Mouse (Mus musculus): ENCODE results near the gene Ccnl2. TPM values are rescaled to one million over a fixed set of nuclear protein-coding genes. Genes with fewer than 3 reads are reported as not detected.

Ccnl2 gene
- total RNA-seq, 2 experiments from 2014 or later = 19.7 to 23.7 TPM

DNA sequence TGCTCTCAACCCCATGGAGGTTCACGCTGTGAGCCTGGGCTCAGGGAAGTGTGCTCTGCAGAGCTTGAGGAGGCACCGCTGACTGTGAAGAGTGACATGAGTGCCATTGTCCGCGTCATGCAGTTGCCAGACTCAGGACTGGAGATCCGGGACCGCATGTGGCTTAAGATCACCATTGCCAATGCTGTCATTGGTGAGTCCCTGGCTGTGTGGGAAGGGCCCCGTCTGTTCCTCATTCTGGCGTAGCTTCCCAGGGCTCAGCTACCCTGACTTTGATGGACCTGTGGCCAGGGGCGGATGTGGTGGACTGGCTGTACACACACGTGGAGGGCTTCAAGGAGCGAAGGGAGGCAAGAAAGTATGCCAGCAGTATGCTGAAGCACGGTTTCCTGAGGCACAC, 43.8 kb downstream of the Ccnl2 start:
- intact Hi-C loops (cut with DNase I) = no loop called here
- DNase-seq = peak in 1 of 2 experiments; percentile 9

DNA sequence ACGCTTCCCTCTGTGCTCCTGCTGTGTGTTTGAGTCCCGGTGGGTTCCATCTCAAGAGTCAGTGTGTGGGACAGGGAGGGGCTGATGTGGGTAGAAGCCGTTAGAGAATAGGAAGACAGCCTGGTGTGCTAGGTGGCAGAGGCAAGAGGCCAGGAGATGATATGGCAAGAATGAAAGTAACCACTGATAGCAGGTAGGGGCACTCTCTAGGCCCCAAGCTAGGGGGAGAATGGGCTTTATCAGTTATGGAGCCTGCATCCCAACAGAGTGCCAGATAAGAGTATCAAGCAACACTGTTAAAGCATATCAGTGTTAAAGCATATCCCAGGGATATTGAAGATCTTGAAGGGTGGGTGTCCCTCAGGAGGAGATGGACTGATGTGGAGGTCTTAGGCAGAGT, 44.6 kb downstream of the Ccnl2 start:
- intact Hi-C loops (cut with DNase I) = no loop called here
- DNase-seq = no peak

DNA sequence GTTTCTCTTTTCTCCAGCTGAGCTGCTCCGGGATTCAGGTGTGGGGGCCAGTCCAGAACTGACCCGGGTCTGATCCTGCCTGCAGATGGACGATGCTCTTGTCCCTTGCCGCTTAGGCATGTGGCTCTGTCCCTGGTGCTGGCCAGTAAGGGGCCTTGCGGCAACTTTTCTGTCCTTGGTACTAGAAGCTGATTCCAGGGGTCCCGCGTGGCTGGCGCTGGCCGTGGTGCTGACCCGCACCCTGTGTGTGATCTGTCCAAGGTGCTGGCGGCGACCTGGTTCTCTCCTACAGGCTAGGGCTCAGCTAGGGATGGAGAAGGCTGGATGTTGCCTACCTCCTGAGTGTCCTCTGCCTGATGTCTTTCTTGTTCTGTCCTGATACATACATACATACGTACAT, 47.0 kb downstream of the Ccnl2 start:
- intact Hi-C loops (cut with DNase I) = no loop called here
- DNase-seq = peak in 1 of 2 experiments; percentile 19

DNA sequence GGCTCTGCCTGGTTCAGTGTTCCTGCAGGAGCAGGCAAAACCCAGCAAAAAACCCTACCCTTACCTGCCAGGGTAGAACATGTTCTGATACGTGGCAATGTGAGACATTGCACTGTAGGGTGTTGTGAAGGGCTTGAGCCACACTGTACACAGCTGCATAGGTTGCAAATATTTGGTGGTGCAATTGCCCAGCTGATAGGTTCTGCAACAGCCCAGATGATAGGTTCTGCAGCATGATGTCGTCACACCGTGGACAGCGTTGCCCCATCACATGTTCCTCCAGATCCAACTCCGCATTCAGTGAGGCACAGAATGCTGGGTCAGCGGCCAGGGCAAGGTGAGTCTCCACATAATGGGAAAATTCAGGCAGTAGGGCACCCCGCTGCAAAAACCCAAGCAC, 49.5 kb downstream of the Ccnl2 start:
- DNase-seq = no peak
- intact Hi-C loops (cut with DNase I) = no loop called here

DNA sequence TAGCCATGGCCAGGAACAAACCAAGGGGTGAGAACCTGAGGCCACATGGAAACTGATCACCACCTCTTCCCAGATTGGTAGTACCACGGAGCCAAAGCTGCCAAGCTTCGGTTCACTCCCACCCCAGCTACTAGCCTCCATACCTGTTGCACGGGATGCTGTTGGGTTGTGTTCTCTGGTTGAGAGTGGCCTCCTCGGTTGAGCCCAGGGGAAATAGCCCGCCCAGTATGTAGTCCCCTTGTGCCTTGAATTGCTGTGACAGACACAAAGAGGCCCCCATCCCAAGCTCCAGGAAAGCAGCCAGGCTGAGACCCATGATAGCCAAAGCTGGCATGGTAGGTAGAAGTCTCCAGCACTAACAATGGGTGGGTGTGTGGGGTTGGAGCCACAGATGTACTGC, 50.7 kb downstream of the Ccnl2 start, which contains the start of gene Tas1r3:
Gene Tas1r3 (minus strand): TSS at position 362 of the 400 bp plus-strand sequence.
- DNase-seq = no peak
- intact Hi-C loops (cut with DNase I) = no loop called here

- intact Hi-C loops (cut with DNase I) = no loop called here
- DNase-seq = no peak
Measured at GRCm38 (mm10) chr4:155868614-155869298, 56.5 kb downstream of the Ccnl2 start.

- intact Hi-C loops (cut with DNase I) = no loop called here
- peak; percentile 93 to 97 for DNase-seq
Measured at GRCm38 (mm10) chr4:155869317-155870033, 57.2 kb downstream of the Ccnl2 start, which contains the start of the genes Cptp and Ints11. Gene Cptp, minus strand, starts transcription at chr4:155869440. Gene Ints11, plus strand, starts transcription at chr4:155869546.

DNA sequence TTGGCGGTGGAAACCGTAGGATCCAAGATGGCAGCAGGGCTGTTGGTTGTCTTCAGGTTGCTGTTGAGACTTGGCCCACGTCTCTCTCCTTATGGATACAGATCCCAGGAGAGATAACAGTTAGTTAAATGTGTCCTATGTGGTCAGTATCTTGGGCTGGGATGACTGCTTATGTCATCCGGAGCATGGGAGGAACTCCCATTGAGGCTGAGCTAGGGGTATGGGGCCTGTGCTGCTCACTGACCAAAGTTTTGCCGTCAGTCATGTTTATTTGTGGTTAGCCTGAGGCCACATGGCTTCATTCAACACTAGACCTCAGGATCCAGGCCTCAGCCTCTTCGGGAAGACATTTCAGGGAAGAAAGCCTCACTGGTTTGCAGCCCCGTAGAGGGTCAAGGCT, 59.1 kb downstream of the Ccnl2 start:
- intact Hi-C loops (cut with DNase I) = no loop called here
- DNase-seq = no peak

Small RNAs within 50 kb of the gene (microRNA-seq; reads per million reads assigned to microRNA genes)
- 0 reads per million in 2 experiments for gene Gm27743

Other genes starting within 250 kb of the Ccnl2 start
- gene Slc35e2, start 211.1 kb upstream of the Ccnl2 start, total RNA-seq (2021) = 1 to 10 TPM; 2.9 to 3.8 TPM
- 10 to 100 TPM; 20.6 to 28.1 TPM for gene Cdk11b, start 187.6 kb upstream of the Ccnl2 start, total RNA-seq (2021)
- not detected for gene Gm10563, start 167.1 kb upstream of the Ccnl2 start, total RNA-seq (2021)
- gene Mmp23, start 159.1 kb upstream of the Ccnl2 start, total RNA-seq (2021) = 1 to 10 TPM; 2.2 to 3.5 TPM
- 10 to 100 TPM; 13.8 to 15.2 TPM for gene Mib2, start 143.3 kb upstream of the Ccnl2 start, total RNA-seq (2021)
- gene Fndc10, start 118.1 kb upstream of the Ccnl2 start, total RNA-seq (2021) = 1 to 10 TPM; 1.2 to 1.3 TPM
- gene Ssu72, start 107.7 kb upstream of the Ccnl2 start, total RNA-seq (2021) = 10 to 100 TPM; 32.3 to 34.8 TPM
- under 1 TPM; 0.28 to 0.39 TPM for gene Tmem240, start 77.7 kb upstream of the Ccnl2 start, total RNA-seq (2021)
- 10 to 100 TPM; 23.7 to 26.6 TPM for gene Atad3a, start 51.4 kb upstream of the Ccnl2 start, total RNA-seq (2021)
- 1 to 10 TPM; 4.6 to 4.7 TPM for gene Vwa1, start 37.8 kb upstream of the Ccnl2 start, total RNA-seq (2021)
- gene Tmem88b, start 26.6 kb upstream of the Ccnl2 start, total RNA-seq (2021) = under 1 TPM; 0.67 to 0.87 TPM
- not detected for gene Ankrd65, start 22.1 kb upstream of the Ccnl2 start, total RNA-seq (2021)
- 10 to 100 TPM; 38.3 to 49.1 TPM for gene Mrpl20, start 9.6 kb upstream of the Ccnl2 start, total RNA-seq (2021)
- gene Aurkaip1, start 18.8 kb downstream of the Ccnl2 start, total RNA-seq (2021) = 10 to 100 TPM; 67.3 to 73.1 TPM
- 10 to 100 TPM; 29.9 to 32.7 TPM for gene Mxra8, start 27.2 kb downstream of the Ccnl2 start, total RNA-seq (2021)
- 100 to 1,000 TPM; 104 to 110 TPM for gene Dvl1, start 34.9 kb downstream of the Ccnl2 start, total RNA-seq (2021)
- gene Tas1r3, start 50.9 kb downstream of the Ccnl2 start, total RNA-seq (2021) = under 1 TPM in 1 of 2 experiments, not detected in 1; 0.07 TPM
- 10 to 100 TPM; 14.5 to 16.0 TPM for gene Cptp, start 57.0 kb downstream of the Ccnl2 start, total RNA-seq (2021)
- 10 to 100 TPM; 11.9 to 15.4 TPM for gene Ints11, start 57.1 kb downstream of the Ccnl2 start, total RNA-seq (2021)
- 10 to 100 TPM; 11.4 to 12.8 TPM for gene Pusl1, start 79.3 kb downstream of the Ccnl2 start, total RNA-seq (2021)
- gene Acap3, start 79.3 kb downstream of the Ccnl2 start, total RNA-seq (2021) = 1 to 10 TPM; 7.4 to 7.8 TPM
- 10 to 100 TPM; 53.3 to 61.5 TPM for gene Ube2j2, start 131.3 kb downstream of the Ccnl2 start, total RNA-seq (2021)
- gene C1qtnf12, start 149.8 kb downstream of the Ccnl2 start, total RNA-seq (2021) = 10 to 100 TPM; 13.1 to 21.3 TPM
- gene B3galt6, start 180.2 kb downstream of the Ccnl2 start, total RNA-seq (2021) = 1 to 10 TPM; 1.1 to 1.5 TPM
- gene Sdf4, start 180.4 kb downstream of the Ccnl2 start, total RNA-seq (2021) = 10 to 100 TPM; 63.1 to 68.4 TPM
- under 1 TPM; 0.59 to 0.94 TPM for gene Tnfrsf4, start 201.4 kb downstream of the Ccnl2 start, total RNA-seq (2021)
- gene Tnfrsf18, start 213.7 kb downstream of the Ccnl2 start, total RNA-seq (2021) = under 1 TPM in 1 of 2 experiments, not detected in 1; 0.48 TPM
- gene Ttll10, start 246.9 kb downstream of the Ccnl2 start, total RNA-seq (2021) = not detected

Measured in gastrocnemius, postnatal 36 days (tissue).